ENCODE assay signal across 8 mouse cellular contexts in genomic region chr1:136346373-136347035, GRCm38 (mm10). TPM values are rescaled to one million over a fixed set of nuclear protein-coding genes. Genes with fewer than 3 reads are reported as not detected.
DNase-seq lines count a peak whose midpoint lies in the region; ATAC-seq and TF ChIP-seq lines count a peak whose summit lies in the region.

No protein-coding gene starts in this region.

- ATAC-seq in common myeloid progenitor, adult 5-6 weeks (replicated peaks; ENCODE audit: low read depth, poor library complexity, severe bottlenecking): peak; percentile 36
- peak; percentile 23; the same call in 1 of the 2 replicates for ATAC-seq in hindbrain, embryonic 14.5 days (ENCODE audit: low FRiP score)

- no peaks in the 10 kb centered on the region for H3K36me3 ChIP-seq in hindbrain, embryonic 14.5 days (replicated peaks; ENCODE audit: control insufficient read depth, insufficient read depth)
- H3K36me3 ChIP-seq in midbrain, embryonic 10.5 days: no peaks in the 10 kb centered on the region

- 8% methylated on average over 12 of the region's 12 CpGs for WGBS in hindbrain, embryonic 14.5 days
- WGBS in midbrain, embryonic 10.5 days: 7% methylated on average over 12 of the region's 12 CpGs

- peak overlapping the region; percentile 99 for H3K27ac ChIP-seq in left cerebral cortex, adult 2 months
- H3K27ac ChIP-seq in hindbrain, embryonic 14.5 days: peak overlapping the region; percentile 99
- H3K27ac ChIP-seq in midbrain, embryonic 10.5 days (replicated peaks): peak overlapping the region; percentile 98

- no peaks in the 10 kb centered on the region for H3K27me3 ChIP-seq in hindbrain, embryonic 14.5 days (ENCODE audit: control insufficient read depth, insufficient read depth, low read length)
- peaks cover 26% of the 10 kb centered on the region for H3K27me3 ChIP-seq in midbrain, embryonic 10.5 days (ENCODE audit: low read depth, poor library complexity, severe bottlenecking)

- H3K9me3 ChIP-seq in hindbrain, embryonic 14.5 days (ENCODE audit: control insufficient read depth, low read length): no peaks in the 10 kb centered on the region
- no peaks in the 10 kb centered on the region for H3K9me3 ChIP-seq in midbrain, embryonic 10.5 days (replicated peaks)

- no peak for DNase-seq in left cerebral cortex, adult 2 months (ENCODE audit: extremely low spot score in 1 of 2, low spot score in 2 of 2)
- no peak for DNase-seq in left cerebral cortex, postnatal 4 days
- no peak for DNase-seq in hindbrain, embryonic 14.5 days (ENCODE audit: low spot score)
- no peak for DNase-seq in midbrain, embryonic 10.5 days (ENCODE audit: low spot score)
- DNase-seq in urinary bladder, adult 2 months (ENCODE audit: low spot score): no peak
- no peak for DNase-seq in urinary bladder, postnatal 25 days (ENCODE audit: low spot score)
- no peak for DNase-seq in T-cell, adult 2 months (ENCODE audit: low spot score)

- TF ChIP-seq CTCF in left cerebral cortex, adult 2 months (IDR thresholded peaks at IDR 0.05): no peak; the same call in 1 of the 2 replicates

- peaks cover 27% of the 10 kb centered on the region for H3K4me1 ChIP-seq in hindbrain, embryonic 14.5 days (replicated peaks; ENCODE audit: control insufficient read depth, insufficient read depth, low read length)
- H3K4me1 ChIP-seq in midbrain, embryonic 10.5 days: peaks cover 52% of the 10 kb centered on the region

- peak overlapping the region; percentile 99 for H3K4me3 ChIP-seq in left cerebral cortex, adult 2 months
- H3K4me3 ChIP-seq in hindbrain, embryonic 14.5 days (replicated peaks; ENCODE audit: low read length): peak overlapping the region; percentile 96
- peak overlapping the region; percentile 74 for H3K4me3 ChIP-seq in midbrain, embryonic 10.5 days

- peak overlapping the region; percentile 98 for H3K9ac ChIP-seq in hindbrain, embryonic 14.5 days

- intact Hi-C loops in left cerebral cortex, adult 2 months (cut with DNase I): loop anchor here (1.0 kb wide), 1 partner anchor 69 kb away; the partner anchor contains the start of gene Ddx59
- intact Hi-C loops in left cerebral cortex, postnatal 4 days (cut with DNase I): no loop called here

- H3K4me2 ChIP-seq in hindbrain, embryonic 14.5 days (replicated peaks): peak overlapping the region; percentile 82

RNA-seq across cellular contexts. Expression of gene Camsap2, which starts 0.6 kb away (rescaled TPM):
- 100 to 1,000 TPM; 137 to 142 TPM for total RNA-seq in left cerebral cortex, adult 2 months (2021)
- total RNA-seq in left cerebral cortex, postnatal 4 days (2021): 100 to 1,000 TPM; 153 to 159 TPM
- total RNA-seq in common myeloid progenitor, adult 5-6 weeks (2017): 25.4 and 27.8 TPM in 2 replicates
- polyA plus RNA-seq in hindbrain, embryonic 14.5 days (2014; fragmentation: Nextera tagmentation; extraction: Ambion mirVana): 59.5 and 62.9 TPM in 2 replicates
- polyA plus RNA-seq in midbrain, embryonic 10.5 days (2016; fragmentation: Nextera tagmentation; extraction: Ambion mirVana): 11.1 and 14.4 TPM in 2 replicates
- 18.6 and 23.7 TPM in 2 replicates for polyA plus RNA-seq in urinary bladder, adult 2 months (2012; rRNA removed)
